Mouse (Mus musculus): ENCODE measurements at regions not wholly inside any gene's neighbourhood (a gene's known extent, or its start where the extent isn't known, plus 50 kb on each side); places are given as distances from the start of the nearest gene placed in this dataset.

GRCm38 (mm10) chr10:68378212-68378611 lies 99.7 kb upstream of the Arid5b start:
- no peak overlapping the region for H3K9ac ChIP-seq (replicated peaks)
- H3K4me1 ChIP-seq (replicated peaks; ENCODE audit: control insufficient read depth in 2 of 2, insufficient read depth in 2 of 2, low read length in 1 of 2), result no peaks in the 10 kb centered on the region
- DNase-seq (ENCODE audit: low read depth in 3 of 3, low spot score in 3 of 3), result no peak
- H3K36me3 ChIP-seq (replicated peaks; ENCODE audit: control insufficient read depth, insufficient read depth, low read depth), result no peaks in the 10 kb centered on the region
- TF ChIP-seq CTCF (IDR thresholded peaks at IDR 0.05; ENCODE audit: low read depth) (no peak), EP300 (IDR thresholded peaks at IDR 0.05; ENCODE audit: low read depth) (no peak)
- H3K27me3 ChIP-seq (ENCODE audit: control insufficient read depth, insufficient read depth, low read length), result no peaks in the 10 kb centered on the region
- no peak overlapping the region for H3K4me2 ChIP-seq (ENCODE audit: low read depth)
- no peaks in the 10 kb centered on the region for H3K9me3 ChIP-seq (ENCODE audit: control insufficient read depth, low read length)
- no peak for ATAC-seq (ENCODE audit: insufficient read depth)
- H3K27ac ChIP-seq, result no peak overlapping the region
- 70% methylated on average over 5 of the region's 5 CpGs for WGBS (ENCODE audit: insufficient replicate concordance)
- no peak overlapping the region for H3K4me3 ChIP-seq (ENCODE audit: insufficient read depth in 1 of 2, low read depth in 2 of 2, low read length in 2 of 2)

GRCm38 (mm10) chr10:68377479-68377878 lies 98.9 kb upstream of the Arid5b start:
- Histone ChIP-seq H3K27ac (no peak overlapping the region), H3K9me3 (ENCODE audit: control insufficient read depth, low read length) (no peaks in the 10 kb centered on the region), H3K9ac (replicated peaks) (no peak overlapping the region), H3K4me1 (replicated peaks; ENCODE audit: control insufficient read depth in 2 of 2, insufficient read depth in 2 of 2, low read length in 1 of 2) (no peaks in the 10 kb centered on the region), H3K36me3 (replicated peaks; ENCODE audit: control insufficient read depth, insufficient read depth, low read depth) (no peaks in the 10 kb centered on the region), H3K27me3 (ENCODE audit: control insufficient read depth, insufficient read depth, low read length) (no peaks in the 10 kb centered on the region), H3K4me2 (ENCODE audit: low read depth) (no peak overlapping the region), H3K4me3 (ENCODE audit: insufficient read depth in 1 of 2, low read depth in 2 of 2, low read length in 2 of 2) (no peak overlapping the region)
- TF ChIP-seq EP300 (IDR thresholded peaks at IDR 0.05; ENCODE audit: low read depth), result no peak
- TF ChIP-seq CTCF (IDR thresholded peaks at IDR 0.05; ENCODE audit: low read depth), result no peak
- WGBS (ENCODE audit: insufficient replicate concordance), result 75% methylated on average over 4 of the region's 4 CpGs
- ATAC-seq (ENCODE audit: insufficient read depth), result no peak
- no peak for DNase-seq (ENCODE audit: low read depth in 3 of 3, low spot score in 3 of 3)

- no peak overlapping the region for H3K9ac ChIP-seq (replicated peaks)
- no peaks in the 10 kb centered on the region for H3K9me3 ChIP-seq (ENCODE audit: control insufficient read depth, low read length)
- DNase-seq (ENCODE audit: low read depth in 3 of 3, low spot score in 3 of 3) (no peak), ATAC-seq (ENCODE audit: insufficient read depth) (no peak)
- no peaks in the 10 kb centered on the region for H3K36me3 ChIP-seq (replicated peaks; ENCODE audit: control insufficient read depth, insufficient read depth, low read depth)
- no peaks in the 10 kb centered on the region for H3K4me1 ChIP-seq (replicated peaks; ENCODE audit: control insufficient read depth in 2 of 2, insufficient read depth in 2 of 2, low read length in 1 of 2)
- H3K27me3 ChIP-seq (ENCODE audit: control insufficient read depth, insufficient read depth, low read length), result no peaks in the 10 kb centered on the region
- H3K4me3 ChIP-seq (ENCODE audit: insufficient read depth in 1 of 2, low read depth in 2 of 2, low read length in 2 of 2), result no peak overlapping the region
- H3K27ac ChIP-seq, result no peak overlapping the region
- no peak overlapping the region for H3K4me2 ChIP-seq (ENCODE audit: low read depth)
- WGBS (ENCODE audit: insufficient replicate concordance), result 65% methylated on average over 5 of the region's 5 CpGs
- TF ChIP-seq EP300 (IDR thresholded peaks at IDR 0.05; ENCODE audit: low read depth) (no peak), CTCF (IDR thresholded peaks at IDR 0.05; ENCODE audit: low read depth) (no peak)
These were observed 95.3 kb upstream of the Arid5b start for GRCm38 (mm10) chr10:68373875-68374274.

- H3K27me3 ChIP-seq (ENCODE audit: control insufficient read depth, insufficient read depth, low read length), result no peaks in the 10 kb centered on the region
- H3K27ac ChIP-seq, result no peak overlapping the region
- H3K4me1 ChIP-seq (replicated peaks; ENCODE audit: control insufficient read depth in 2 of 2, insufficient read depth in 2 of 2, low read length in 1 of 2), result no peaks in the 10 kb centered on the region
- H3K4me3 ChIP-seq (ENCODE audit: insufficient read depth in 1 of 2, low read depth in 2 of 2, low read length in 2 of 2), result no peak overlapping the region
- ATAC-seq (ENCODE audit: insufficient read depth) (no peak), DNase-seq (ENCODE audit: low read depth in 3 of 3, low spot score in 3 of 3) (no peak)
- no peak overlapping the region for H3K9ac ChIP-seq (replicated peaks)
- no peaks in the 10 kb centered on the region for H3K36me3 ChIP-seq (replicated peaks; ENCODE audit: control insufficient read depth, insufficient read depth, low read depth)
- H3K9me3 ChIP-seq (ENCODE audit: control insufficient read depth, low read length), result no peaks in the 10 kb centered on the region
- no peak overlapping the region for H3K4me2 ChIP-seq (ENCODE audit: low read depth)
- WGBS (ENCODE audit: insufficient replicate concordance), result 71% methylated on average over 6 of the region's 6 CpGs
- TF ChIP-seq EP300 (IDR thresholded peaks at IDR 0.05; ENCODE audit: low read depth), result no peak
- no peak for TF ChIP-seq CTCF (IDR thresholded peaks at IDR 0.05; ENCODE audit: low read depth)
These were observed 93.2 kb upstream of the Arid5b start for GRCm38 (mm10) chr10:68371785-68372184.

GRCm38 (mm10) chr10:68370986-68371385 lies 92.4 kb upstream of the Arid5b start:
- no peaks in the 10 kb centered on the region for H3K4me1 ChIP-seq (replicated peaks; ENCODE audit: control insufficient read depth in 2 of 2, insufficient read depth in 2 of 2, low read length in 1 of 2)

More at GRCm38 (mm10) chr10:68370986-68371385, 92.4 kb upstream of the Arid5b start:
- Histone ChIP-seq H3K4me3 (ENCODE audit: insufficient read depth in 1 of 2, low read depth in 2 of 2, low read length in 2 of 2) (no peak overlapping the region), H3K4me2 (ENCODE audit: low read depth) (no peak overlapping the region), H3K36me3 (replicated peaks; ENCODE audit: control insufficient read depth, insufficient read depth, low read depth) (no peaks in the 10 kb centered on the region), H3K9me3 (ENCODE audit: control insufficient read depth, low read length) (no peaks in the 10 kb centered on the region), H3K27ac (no peak overlapping the region), H3K27me3 (ENCODE audit: control insufficient read depth, insufficient read depth, low read length) (no peaks in the 10 kb centered on the region), H3K9ac (replicated peaks) (no peak overlapping the region)
- ATAC-seq (ENCODE audit: insufficient read depth) (no peak), DNase-seq (ENCODE audit: low read depth in 3 of 3, low spot score in 3 of 3) (no peak)
- WGBS (ENCODE audit: insufficient replicate concordance), result 66% methylated on average over 8 of the region's 8 CpGs
- TF ChIP-seq EP300 (IDR thresholded peaks at IDR 0.05; ENCODE audit: low read depth), result no peak
- TF ChIP-seq CTCF (IDR thresholded peaks at IDR 0.05; ENCODE audit: low read depth), result no peak
